Mouse (Mus musculus) MN1 (cell line): ENCODE results near the gene Adgrf2.

Source experiments
- DNase-seq: peaks from one replicate; pipeline ENCODE4 v3.0.0-alpha.2; 2016; ENCODE audit warnings: low spot score

The Adgrf2 gene

DNA sequence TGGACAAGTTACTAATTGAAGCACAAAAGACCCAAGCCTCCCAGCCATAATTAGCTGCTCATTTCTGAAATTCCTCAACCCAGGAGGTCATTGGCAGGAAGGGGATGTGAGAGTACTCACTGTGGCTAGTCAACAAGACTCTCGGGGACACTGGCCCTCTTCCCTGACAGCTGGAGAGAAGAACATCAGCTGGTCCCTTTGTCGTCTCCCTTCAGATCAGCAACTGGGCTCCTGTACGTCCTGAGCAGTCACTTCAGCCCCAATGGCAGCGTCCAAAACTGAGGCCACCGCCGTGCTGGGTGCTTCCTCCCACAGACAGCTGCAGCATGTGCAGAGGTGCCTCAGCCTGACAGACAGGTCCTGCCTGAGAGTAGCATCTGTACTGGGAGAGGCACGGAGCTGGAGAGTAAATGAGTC, at the start of gene Adgrf2:
Gene Adgrf2, minus strand, starts transcription at position 379 of the 417 bp plus-strand sequence.
- DNase-seq = no peak

DNA sequence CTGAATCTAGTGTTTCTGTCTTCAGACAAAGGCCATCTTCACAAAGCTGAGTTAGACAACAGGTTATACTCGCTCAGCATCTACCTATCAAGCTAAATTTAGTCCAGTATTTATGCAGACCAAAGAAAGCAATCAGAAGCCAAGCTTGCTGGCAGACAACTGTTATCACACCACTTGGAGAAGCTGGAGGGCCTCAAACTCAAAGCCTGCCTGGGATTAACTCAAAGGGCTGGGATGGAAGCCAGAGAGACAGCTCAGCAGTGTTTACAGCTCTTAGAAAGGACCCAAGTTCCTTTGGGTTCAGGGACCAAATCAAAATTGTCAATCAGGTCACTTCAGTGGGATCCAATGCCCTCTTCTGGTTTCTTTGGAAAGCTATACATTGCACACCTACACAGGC, 48.8 kb upstream of the Adgrf2 start:
- DNase-seq = no peak

DNA sequence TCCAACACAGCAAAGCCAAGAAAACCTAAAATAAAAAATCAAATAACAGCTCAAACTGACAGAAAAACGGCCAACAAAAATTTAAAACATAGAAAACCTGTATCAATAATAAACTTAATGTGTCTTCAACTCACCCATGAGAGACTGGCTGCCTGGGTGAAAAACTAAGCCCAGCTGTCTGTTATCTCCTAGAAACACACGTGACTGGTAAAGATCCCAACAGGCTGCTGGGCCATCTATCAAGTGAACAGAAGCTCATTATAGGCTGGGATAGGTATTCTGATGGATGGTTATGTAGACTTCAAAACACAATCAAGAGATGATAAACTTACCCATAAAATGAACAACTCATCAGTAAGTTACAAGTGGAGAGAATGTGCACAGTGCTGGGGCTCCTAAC, 47.7 kb upstream of the Adgrf2 start:
- DNase-seq = no peak

DNA sequence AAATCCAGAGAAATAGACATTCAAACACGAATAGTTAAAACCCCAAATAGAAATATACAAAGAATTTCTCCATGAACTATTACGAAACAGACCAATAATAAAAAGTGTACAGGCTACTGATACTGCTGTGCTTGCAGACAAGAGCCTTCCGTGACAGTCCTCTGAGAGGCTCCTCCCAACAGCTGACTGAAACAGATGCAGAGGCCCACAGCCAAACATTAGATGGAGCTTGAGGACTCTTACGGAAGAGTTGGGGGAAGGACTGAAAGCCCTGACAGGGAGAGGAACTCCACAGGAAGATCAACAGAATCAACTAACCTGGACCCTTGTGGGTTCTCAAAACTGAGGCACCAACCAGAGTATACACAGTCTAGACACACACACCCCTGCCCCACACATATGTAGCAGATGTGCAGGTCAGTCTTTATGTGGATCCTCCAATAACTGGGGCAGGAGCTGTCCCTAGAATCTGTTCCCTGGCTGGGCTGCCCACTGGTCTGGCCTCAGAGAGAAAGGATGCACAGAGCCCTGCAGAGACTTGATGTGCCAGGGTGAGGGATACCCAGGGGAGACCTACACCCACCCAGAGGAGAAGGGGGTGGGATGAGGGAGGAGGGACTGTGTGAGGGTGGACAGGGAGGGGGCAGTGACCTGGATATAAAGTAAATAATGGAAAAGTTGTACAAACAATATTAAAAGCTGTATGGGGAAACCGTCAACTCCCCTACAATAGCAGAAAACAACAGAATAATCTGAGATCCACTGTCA, 46.9 kb upstream of the Adgrf2 start:
- no peak for DNase-seq

DNA sequence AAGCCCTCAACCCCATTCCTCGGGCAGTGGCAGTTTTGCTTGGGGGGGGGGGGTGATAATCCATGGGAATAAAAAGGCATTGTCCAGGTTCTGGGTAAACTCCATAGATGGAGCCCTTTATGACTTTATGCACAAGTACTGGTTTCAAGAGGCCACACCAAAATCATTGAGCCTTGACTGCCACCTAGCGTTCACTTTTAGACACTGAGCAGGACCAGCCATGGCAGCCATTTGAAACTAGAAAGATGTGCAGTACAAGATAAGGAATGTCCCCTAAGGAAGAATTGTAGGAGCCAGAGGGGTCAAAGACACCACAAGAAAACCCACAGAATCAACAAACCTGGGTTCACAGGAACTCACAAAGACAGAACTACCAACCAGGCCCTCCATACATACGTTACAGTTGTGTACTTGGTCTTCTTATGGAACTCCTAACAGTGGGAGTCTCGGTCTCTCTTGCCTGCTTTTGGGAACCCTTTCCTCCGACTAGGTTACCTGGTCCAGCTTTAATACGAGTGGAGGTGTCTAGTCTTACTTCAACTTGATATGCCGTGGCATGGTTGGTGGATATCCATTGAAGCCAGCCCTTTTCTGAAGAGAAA, 40.3 kb upstream of the Adgrf2 start:
- DNase-seq = peak; percentile 47

DNA sequence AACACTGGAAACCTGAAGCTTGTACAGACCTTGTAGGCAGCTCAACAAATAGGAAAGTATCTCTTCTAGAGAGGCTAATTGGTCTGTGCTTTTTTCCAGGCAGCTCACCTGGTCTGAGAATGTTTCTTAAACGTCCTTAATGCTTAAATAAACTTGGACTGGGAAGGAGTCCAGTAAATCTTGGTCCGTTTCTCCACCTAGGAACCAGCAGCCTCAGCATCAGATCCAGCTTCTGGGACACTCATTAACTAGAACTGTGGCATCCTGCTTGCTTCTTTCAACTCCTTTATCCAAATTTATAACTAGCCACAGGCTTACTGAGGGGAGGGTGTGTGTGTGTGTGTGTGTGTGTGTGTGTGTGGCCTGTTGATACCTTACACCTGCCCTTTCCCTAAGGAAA, 11.8 kb upstream of the Adgrf2 start:
- DNase-seq = no peak

DNA sequence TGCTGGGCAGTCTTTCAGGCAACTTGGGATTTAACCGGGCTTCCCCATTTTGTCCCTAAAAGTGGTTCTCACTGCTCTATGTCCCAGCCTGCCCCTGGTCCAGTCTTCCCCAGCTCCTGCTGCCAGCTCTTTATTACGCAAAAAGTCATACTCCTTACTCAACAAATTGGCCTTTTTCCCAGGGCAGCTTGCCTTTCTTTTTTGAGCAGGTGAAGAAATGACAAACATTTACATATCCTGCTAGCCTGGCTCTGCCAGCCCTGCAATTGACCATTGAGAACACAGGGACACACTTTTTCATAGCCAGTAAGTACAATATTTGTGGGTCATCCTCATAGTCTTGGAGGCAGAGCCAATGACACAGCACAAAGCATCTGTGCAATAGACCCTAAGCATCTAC, 10.2 kb upstream of the Adgrf2 start:
- DNase-seq = no peak

DNA sequence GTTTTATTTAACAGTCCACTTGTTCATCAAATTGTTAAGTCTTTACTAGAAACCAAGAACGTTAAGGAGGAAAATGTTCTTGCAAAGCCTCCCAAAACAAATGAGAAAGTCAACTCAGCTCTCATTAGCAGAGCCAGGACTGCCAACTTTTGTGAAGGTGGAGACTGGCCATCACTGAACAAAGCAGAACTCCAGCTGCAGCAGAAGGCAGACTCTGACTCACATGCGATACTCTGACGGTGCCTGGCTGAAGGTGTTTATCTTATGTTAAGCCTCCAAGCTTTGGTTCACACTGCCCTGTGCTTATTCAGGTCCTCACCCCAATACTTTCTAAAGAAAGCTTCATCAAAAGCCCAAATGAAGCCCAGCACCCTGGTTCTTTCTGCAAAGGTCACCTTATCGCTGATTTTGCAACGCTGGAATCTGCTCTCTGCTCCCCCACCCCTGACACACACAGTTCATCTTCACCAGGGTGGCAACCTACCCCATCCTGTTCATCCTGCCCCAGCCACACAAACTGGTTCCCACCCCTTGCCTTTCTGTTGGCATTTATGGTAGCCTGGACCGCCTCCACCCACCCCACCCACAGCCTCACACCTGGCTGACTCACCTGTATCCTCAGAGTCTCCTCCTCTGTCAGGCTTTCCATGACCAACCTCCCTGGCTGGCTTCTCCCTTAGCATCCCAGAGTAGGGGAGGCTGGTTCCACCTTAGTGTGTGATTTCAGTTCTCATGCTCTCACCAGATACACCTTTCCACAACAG, 3.9 kb upstream of the Adgrf2 start:
- DNase-seq = no peak

DNA sequence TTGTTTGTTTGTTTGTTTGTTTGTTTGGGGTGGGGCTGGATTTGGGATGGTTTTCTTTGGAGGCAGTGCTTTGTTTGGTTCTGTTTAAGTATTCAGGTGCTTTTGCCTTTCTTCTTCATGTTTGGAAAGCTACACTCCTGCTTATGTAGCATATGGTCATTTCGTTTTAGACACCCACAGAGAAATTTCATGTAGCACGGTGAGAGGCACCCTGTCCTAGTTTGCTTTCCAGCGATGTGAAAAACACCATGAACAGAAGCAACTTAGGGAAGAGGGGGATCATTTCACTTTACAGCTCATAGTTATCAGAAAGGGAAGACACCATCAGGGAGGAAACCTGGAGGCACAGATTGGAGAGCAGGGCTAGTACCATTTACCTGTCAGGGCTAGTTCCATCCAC, 844 bp upstream of the Adgrf2 start:
- DNase-seq = no peak

DNA sequence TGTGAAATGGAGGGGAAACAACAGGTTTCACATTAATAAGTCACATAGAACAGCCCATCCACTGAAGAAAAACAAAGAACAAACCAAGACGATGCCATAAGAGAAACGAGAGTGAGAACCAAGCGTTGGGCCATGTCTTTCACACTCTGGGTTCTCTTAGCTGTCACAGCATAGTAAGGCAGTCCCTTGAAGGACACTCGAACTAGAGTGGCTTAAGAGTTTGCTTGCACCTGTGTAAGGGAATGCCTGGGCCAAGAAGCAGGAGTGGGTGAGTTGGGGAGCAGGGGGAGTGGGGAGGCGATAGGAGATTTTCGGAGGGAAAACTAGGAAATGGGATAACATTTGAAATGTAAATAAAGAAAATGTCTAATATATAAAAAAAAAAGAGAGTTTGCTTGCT, 3.2 kb downstream of the Adgrf2 start:
- DNase-seq = no peak

DNA sequence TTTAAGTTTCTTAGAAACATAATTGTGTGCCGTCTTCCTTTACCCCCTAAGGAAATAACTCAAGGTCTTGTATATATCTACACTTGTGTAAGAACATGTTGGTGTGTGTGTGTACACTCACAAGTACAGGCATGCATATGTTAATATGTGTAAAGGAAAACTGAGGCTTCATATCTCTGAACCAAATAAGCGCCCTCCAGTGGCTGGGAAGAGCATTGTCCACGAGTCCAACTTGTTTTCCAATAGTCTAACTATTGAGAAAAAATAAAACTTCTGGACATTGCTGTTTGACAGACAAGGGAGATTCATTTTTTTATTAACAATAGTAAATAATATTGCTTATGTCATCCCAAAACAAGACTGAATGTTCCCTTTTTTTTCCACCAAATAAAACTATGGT, 24.8 kb downstream of the Adgrf2 start:
- DNase-seq = no peak

DNA sequence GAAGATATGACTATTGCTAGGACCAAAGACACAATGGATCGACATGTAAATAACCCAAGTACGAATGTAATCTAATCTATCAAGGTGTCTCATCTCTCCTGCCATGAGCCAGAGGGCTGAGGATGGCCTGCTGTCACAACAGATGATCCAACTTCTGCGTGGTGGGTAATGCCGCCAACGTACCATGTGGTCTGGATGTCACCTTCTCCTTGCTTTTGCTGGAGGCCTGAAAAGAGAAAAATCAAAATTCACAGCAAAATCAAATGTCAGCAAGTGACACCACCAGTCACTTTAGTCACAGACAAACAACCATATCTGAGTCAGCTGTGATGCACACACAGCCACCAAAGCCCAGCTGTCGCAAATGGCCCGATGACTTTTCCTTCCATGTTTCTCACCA, 27.0 kb downstream of the Adgrf2 start:
- no peak for DNase-seq

DNA sequence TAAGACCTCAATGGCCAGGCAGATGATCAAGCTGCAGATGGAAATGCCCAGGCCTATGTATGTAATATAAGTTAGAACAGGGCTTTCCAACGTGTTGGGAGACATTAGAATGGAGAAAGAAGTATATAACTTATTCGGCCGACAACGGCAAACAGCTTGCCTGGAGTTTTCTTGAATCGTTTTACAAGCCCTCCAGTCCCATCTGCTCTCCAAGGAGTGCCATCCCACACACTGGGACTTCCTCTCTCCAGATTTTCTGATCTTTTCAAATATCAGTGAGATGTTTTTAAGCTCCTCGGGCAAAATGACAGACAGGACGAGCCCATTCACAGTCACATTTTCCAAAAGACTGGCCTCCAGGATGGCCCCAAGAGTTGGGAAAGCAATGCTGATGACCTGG, 31.3 kb downstream of the Adgrf2 start:
- DNase-seq = no peak

DNA sequence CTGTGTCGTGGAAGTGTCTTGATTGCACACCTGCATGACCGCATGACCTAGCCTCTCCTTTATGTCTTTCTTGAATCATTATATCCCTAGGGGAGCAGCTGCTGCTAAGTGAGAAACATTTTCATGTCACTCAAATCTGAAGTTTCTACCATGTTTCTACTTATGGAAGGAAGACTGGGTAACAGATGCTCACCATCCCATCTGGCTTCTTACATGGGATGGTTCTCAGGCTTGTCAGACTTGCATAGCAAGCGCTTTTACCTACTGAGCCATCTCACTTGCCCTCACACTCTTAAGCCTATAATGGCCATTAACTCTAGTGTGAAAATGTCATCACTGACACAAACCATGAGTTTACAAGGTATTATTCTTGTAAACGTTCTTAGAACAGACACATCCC, 36.4 kb downstream of the Adgrf2 start:
- DNase-seq = no peak

DNA sequence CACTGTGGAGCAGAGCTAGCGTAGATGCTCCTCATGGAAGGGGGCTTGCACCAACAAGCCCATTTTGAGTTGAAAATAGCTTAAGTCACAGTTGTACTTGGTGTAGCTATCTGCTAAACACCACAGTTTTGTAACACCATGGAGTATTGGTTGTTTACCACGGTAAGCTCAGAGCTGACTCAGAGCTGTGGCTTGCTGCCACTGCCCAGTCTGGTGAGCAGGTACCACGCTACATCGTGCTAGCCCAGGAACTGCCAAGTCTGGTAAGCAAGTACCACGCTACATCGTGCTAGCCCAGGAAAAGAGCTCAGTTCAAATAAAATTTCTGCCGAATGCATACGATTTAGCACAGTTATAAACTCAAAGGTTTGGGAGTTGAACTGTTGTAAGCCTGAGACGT, 39.8 kb downstream of the Adgrf2 start:
- no peak for DNase-seq

DNA sequence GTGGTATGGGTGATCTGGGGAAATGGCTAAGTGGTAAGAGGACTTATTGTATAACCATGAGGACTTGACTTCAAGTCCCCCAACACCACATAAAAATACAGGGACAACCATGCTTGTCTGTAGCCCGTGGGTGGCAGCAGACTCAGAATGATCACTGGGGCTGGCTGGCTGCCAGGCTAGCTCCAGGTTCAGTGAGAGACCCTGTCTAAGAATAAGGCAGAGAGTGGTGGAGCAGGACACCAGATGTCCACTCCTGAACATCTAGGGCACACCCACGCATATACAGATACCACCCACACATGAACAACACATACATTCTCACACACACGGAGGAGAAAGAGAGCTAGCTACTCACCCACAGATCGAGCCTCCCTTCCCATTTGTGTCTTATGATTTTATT, 47.2 kb downstream of the Adgrf2 start:
- no peak for DNase-seq

DNA sequence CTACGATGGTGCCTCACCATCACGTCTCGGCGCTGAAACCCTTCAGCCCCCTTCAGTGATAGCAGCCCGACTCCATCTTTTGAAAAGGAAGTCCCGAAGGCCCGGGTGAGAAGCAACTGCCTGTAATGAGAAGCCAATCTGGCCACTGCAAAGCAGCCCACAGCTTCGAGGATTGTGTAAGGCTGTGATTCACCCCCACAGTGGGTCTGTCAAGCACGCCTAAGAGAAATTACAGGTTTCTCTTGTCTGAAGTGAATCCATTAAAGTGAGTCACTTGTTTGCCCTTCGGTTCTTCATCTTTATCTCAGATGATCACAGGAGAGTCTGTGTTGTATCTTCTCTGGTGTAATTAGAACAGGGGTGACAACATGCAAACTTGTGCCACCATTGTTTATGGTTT, 49.8 kb downstream of the Adgrf2 start, which contains the start of gene Adgrf4:
Gene Adgrf4, minus strand, starts transcription at position 149 of the 400 bp plus-strand sequence.
- no peak for DNase-seq

DNA sequence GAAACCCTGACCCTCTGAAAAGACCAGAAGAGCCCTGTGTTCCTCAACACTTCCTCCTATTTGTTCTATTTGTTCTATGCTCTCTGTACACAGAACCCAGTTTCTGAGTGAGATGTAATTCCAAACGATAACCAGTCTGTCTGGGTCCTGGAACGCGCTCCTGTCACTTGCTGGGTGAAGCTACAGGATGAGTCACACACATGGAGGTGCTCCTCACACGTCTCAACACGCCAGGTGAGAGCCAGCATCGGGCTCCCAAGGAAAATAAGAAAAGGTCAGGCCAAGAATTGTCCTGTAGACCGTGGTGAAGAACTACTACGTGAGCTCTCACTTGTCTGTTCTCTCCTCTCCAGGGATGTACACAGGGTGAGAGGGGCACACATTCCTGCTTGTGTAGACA, 51.4 kb downstream of the Adgrf2 start:
- no peak for DNase-seq
